Mouse (Mus musculus): Measurements from ENCODE around the gene Ttc38.

The Ttc38 gene

DNA sequence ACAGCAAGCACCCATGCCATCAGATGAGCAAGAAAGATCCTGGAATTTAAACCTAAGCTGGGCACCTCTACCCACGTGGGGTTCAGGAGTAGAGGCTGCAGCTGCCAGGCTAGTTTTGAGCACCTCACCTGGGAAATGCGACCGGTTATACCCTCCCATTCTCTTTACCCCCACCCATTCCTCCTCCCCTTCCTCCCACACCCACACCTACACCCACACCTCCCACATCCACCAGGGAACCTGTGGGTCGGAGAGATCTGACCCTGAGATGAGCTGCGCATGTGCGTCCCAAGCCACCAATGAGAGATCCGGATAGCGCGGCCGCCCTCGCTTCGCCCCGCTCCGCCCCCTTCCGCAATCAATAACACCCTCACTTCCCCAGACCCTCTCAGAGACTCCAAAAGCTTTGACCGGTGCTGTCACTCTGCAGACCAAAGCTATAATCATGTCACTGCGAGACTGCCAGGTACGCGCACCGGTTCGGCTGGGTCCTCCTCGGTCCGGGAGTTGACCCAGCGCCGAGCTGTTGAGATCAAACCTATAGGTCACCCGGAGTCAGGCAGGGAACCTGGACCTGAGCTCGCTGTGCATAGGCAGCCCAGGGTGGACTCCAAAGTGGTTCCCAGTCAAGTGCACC, at the start of gene Ttc38:
Gene Ttc38, plus strand, starts transcription at position 353 of the 637 bp plus-strand sequence.
- peak; percentile 73 to 78 for DNase-seq (ENCODE audit: low spot score in 2 of 2)

- DNase-seq (ENCODE audit: low spot score in 2 of 2) = no peak
Measured at GRCm38 (mm10) chr15:85783146-85783545, 49.0 kb upstream of the Ttc38 start.

- no peak for DNase-seq (ENCODE audit: low spot score in 2 of 2)
Measured at GRCm38 (mm10) chr15:85784341-85784740, 47.8 kb upstream of the Ttc38 start.

DNA sequence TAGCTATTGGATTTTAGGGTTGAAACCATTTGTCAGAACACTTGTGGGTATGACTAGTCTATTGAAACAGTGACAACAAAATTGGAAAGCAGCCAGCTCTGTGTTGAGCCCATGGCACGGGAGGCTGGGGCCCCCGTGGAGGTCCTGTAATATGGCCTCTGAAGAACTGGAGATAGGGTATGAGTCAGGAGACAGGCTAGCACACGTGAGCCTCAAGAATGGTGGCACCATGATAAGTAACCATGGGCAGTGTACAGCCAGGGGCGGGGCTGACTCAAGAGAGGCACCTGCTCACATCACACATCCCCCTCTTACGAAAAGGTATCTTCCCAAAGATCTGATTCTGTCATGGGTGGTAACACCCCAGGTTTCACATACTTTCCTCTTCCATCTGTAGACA, 45.4 kb upstream of the Ttc38 start:
- DNase-seq (ENCODE audit: low spot score in 2 of 2) = no peak

DNA sequence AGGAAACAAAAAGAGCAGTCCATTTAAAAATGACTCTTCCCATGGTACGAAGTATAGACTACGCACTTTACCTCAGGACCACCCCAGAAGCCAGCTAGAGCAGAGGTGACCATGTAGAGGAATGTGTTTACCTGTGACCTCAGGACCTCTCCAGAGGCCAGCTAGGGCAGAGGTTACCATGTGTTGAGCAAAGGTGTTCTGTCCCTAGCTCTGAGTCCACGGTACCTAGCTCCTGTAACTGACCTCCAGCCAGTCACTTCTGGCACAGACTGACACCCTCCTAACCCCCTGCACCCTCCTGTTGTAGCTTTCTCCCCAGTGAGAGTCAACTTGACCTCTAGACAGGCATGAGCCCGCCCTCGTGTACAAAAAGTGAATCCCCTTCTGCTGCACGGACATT, 44.6 kb upstream of the Ttc38 start:
- DNase-seq (ENCODE audit: low spot score in 2 of 2) = no peak

- DNase-seq (ENCODE audit: low spot score in 2 of 2) = no peak
Measured at GRCm38 (mm10) chr15:85788051-85788450, 44.1 kb upstream of the Ttc38 start.

DNA sequence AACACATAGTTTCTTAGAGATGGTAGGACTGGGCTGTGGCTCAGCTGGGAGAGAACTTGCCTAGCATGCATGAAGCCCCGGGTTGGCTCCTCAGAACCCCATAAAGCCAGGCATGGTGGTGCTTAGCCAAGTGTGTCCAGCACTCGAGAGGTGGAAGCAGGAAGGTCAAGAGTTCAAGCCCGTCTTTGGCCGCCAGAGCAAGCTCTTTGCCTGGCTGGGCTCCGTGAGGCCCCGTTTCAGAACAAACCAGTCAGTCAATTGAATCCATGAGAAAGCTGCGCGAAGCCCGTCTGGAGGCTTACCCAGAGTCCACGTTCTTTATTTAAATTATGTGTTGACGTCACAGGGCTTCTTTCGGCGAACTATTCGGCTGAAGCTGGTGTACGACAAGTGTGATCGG, 43.5 kb upstream of the Ttc38 start:
- no peak for DNase-seq (ENCODE audit: low spot score in 2 of 2)

DNA sequence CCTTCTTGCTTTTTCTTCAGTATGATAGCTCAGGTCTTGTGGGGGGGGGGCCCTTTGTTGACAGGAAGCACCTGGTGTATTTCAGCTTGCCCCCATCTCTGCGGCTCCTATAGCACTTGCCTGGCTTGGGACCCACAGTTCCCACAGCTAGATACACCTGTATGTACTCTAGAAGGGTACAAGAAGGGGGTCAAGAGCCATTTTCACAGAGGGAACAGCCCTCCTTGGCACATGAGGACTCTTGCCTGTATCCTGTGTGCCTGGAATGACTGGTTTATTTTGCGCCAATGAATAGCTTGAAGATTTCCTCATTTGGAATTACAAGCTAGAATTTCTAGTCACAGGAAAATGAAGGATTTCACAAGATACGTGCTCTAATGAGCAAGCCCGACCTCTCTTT, 40.7 kb upstream of the Ttc38 start:
- DNase-seq (ENCODE audit: low spot score in 2 of 2) = no peak

- DNase-seq (ENCODE audit: low spot score in 2 of 2) = no peak
Measured at GRCm38 (mm10) chr15:85792819-85793218, 39.3 kb upstream of the Ttc38 start.

DNA sequence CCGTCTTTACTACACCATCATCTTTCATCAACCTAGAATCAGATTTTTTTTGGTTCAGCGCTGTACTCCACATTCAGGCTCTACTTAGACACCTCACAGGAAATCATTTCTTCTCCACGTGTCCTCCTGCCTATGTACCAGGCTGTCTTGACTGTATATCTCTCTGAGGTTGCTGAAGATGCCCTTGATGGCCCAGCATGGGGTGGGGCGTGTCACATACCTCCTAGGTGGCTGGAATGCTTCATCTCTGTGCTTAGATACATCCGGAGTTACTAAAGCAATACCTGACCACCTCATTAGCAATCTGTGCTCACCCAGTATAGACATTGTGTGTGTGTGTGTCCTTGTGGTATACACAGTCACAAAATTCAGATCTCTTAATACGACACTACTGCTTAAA, 36.6 kb upstream of the Ttc38 start:
- DNase-seq (ENCODE audit: low spot score in 2 of 2) = no peak

GRCm38 (mm10) chr15:85798676-85799075, 33.4 kb upstream of the Ttc38 start:
- DNase-seq (ENCODE audit: low spot score in 2 of 2) = no peak

GRCm38 (mm10) chr15:85802931-85803330, 29.2 kb upstream of the Ttc38 start:
- DNase-seq (ENCODE audit: low spot score in 2 of 2) = no peak

- no peak for DNase-seq (ENCODE audit: low spot score in 2 of 2)
Measured at GRCm38 (mm10) chr15:85806886-85807285, 25.2 kb upstream of the Ttc38 start.

- no peak for DNase-seq (ENCODE audit: low spot score in 2 of 2)
Measured at GRCm38 (mm10) chr15:85807404-85807803, 24.7 kb upstream of the Ttc38 start.

- no peak for DNase-seq (ENCODE audit: low spot score in 2 of 2)
Measured at GRCm38 (mm10) chr15:85808031-85808430, 24.1 kb upstream of the Ttc38 start.

GRCm38 (mm10) chr15:85808434-85808833, 23.7 kb upstream of the Ttc38 start:
- DNase-seq (ENCODE audit: low spot score in 2 of 2) = no peak

- no peak for DNase-seq (ENCODE audit: low spot score in 2 of 2)
Measured at GRCm38 (mm10) chr15:85809091-85809490, 23.0 kb upstream of the Ttc38 start.

- no peak for DNase-seq (ENCODE audit: low spot score in 2 of 2)
Measured at GRCm38 (mm10) chr15:85810462-85810805, 21.7 kb upstream of the Ttc38 start.

DNA sequence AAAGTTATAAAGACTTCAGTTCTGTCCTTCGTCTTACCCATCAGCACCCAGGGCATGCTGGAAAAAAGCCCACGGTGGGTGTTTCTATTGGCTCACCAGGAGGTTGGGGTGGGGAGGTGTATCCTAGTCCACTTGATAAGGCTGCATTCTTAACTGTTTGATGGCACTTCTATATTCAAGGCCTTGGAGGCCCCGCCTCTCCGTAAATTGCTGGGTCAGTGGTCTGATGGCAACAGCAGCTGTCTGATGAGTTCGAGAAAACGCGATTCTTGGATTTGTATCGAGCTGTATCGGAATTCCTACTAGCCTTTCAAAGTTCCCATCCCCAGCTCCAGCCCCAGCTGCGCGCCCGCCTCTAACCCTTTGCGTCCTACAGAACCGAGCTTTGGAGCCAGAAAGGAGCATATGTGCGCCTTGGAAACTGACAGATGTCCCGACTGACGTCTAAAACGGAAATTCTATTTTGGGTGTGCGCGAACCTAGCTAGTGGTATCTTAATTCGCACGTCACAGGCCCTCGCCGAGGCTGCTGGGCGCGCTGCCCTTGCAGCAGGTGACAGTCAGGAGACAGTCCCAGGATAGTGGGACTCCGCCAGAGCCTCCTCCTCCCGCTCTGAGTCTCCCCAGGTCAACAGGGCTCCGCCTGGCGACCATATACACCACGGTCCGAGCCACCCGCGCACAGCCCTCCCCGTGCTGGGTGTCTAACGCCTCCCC, 21.1 kb upstream of the Ttc38 start:
- DNase-seq (ENCODE audit: low spot score in 2 of 2) = peak; percentile 65 to 67

DNA sequence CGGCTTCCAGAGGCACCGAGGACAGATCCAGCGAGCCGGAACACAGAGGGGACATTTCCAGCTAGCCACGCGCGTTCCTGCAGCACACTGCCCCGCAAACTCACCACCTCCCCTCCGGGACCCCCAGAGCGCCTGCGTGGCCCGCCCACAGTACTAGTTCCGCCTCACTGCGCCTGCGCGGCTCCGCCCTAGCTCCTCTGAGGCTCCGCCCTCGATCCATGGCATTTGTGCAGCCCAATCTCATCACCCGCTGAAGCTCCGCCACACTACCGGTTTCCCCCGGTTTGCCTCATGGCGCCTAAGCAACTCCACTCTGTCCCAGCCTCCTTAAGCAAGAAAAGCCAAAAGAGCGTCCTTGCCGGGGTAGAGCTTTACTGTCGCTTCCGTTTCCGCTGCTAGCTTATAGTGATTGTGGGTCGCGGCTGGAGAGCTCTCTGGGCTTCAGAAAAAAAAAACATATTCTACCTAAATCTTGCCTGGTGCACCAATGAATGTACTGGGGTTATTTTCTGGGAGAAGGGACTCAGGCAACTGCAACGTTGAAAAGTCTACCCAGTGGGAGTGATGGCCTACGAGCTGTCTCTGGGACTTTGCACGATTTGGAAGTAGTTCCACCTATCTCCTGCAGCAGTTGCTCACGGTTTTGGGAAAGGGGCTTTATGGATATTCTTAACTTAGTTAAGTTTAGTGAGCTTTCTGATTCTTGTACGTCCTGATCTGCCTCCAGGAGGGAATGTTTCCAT, 20.4 kb upstream of the Ttc38 start, which contains the start of gene Cdpf1:
Gene Cdpf1, minus strand, starts transcription at position 163 of the 743 bp plus-strand sequence.
- peak; percentile 97 to 98 for DNase-seq (ENCODE audit: low spot score in 2 of 2)

DNA sequence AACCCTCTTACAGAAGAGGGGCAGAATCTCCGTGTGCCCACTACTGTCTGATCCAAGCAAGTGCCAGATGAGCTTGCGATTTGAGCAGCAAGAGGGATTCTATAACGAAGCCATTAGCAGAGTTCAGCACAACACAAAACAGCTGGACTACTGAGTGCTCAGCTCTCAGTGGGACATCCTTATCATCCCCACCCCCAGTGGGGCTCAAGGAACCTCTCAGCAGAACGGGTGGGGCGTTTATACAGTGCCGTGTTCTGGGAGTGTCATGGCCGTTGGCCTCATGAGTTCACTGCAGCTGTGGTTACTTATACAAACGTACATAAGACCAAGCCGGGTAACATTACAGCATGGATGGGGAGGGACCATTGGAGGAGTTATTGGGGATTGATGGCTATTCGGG, 18.7 kb upstream of the Ttc38 start:
- no peak for DNase-seq (ENCODE audit: low spot score in 2 of 2)

DNA sequence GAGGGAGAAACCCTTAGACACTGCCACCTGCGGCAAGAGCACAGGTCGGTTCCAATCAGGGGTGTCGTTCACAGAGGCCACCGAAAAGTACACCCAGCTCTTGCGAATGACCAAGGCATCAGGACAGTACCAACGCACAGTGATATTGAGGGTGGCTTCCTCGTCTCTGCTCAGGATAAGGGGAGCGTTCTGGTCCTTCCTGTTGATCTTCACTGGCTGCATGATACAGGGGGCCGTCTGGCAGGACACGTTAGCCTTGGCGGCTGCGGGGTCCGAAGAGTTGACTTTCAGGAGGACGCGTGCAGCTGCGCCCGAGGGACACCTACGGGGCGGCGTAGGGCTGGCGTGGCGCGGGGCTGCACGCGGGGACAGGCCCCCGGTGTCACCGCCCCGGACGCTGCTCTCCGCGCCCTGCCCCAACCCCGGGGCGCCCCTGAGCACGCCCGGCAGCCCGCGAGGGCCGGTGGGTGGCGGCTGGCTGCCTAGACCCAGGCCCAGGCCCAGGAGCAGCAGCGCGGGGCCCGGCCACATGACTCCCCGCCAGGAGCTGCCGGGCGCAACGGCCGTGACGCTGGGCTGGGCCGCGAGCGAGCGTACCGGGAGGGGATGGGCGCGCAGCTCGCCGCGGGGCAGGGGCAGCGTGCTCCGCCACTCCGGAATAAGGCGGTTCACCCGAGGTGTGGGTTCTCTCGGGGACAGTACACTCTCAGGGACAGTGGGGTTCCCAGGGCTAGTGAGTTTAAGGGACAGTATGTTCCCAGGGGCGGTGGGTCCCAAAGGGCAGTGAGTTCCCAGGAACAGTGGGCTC, 10.7 kb upstream of the Ttc38 start, which contains the start of gene Pkdrej:
Gene Pkdrej, minus strand, starts transcription at position 532 of the 808 bp plus-strand sequence.
- DNase-seq (ENCODE audit: low spot score in 2 of 2) = no peak
